Mouse (Mus musculus) heart, adult 2 months (tissue): ENCODE measurements around the gene Slain1.

ENCODE experiments used
- CTCF ChIP-seq: fragments of 200-600 bp; IDR thresholded peaks from 2 replicates; pipeline ENCODE4 v1.8.1; 2022; ENCODE audit warnings: antibody characterized with exemption, mild to moderate bottlenecking, moderate library complexity
- EP300 ChIP-seq: fragments of 200-500 bp; IDR thresholded peaks from 2 replicates; pipeline ENCODE4 v1.6.1; 2011; ENCODE audit warnings: low read depth, low read length, control low read depth; ENCODE audit not compliant: insufficient read depth
- POLR2A ChIP-seq: fragments of 200-500 bp; IDR thresholded peaks from 2 replicates; pipeline ENCODE4 v1.6.1; 2011; ENCODE audit warnings: mild to moderate bottlenecking, low read depth, low read length, control low read depth; ENCODE audit not compliant: insufficient read depth

GRCm38 (mm10) chr14:103649896-103650334, at the start of gene Slain1:
- TF ChIP-seq CTCF (no peak), EP300 (no peak), POLR2A (no peak)
